Mouse (Mus musculus) brain, adult 2 months (tissue): ENCODE measurements around the gene Gm20683.
"Not testable (repeated sequence)": the region's sequence is repeated elsewhere in the genome, so short reads cannot be mapped to it uniquely, and the experiment has no call there.

Experiments used
- DNase-seq: peaks from one replicate; pipeline ENCODE4 v3.0.0; 2011; ENCODE audit warnings: low read depth, low spot score

The Gm20683 gene

DNA sequence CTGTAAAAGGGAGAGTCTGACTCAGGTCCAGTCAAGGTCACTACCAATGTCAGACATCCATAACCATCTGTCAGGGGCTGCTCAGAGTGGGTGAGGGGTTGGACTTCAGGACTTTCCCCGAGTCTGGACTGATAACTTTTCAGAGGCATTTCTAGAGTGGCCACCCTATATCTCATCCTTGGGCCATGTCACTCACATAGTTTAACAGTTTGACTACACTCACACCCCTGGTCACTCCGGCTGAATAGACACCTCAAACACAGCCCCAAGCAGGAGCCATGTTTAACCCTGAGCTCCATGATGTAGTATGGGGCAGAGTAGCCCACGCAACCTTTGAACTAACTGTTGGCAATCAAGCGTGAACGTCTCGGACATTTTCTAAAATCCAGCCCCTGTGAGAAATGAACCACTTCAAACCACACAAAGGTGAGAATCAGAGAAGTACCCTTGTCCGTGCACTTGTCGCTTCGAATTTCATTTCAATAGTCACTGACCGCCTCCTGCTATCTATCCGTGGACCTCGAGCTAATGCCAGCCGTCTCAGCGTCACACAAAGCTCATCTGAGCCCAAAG lies 32.7 kb upstream of the Gm20683 start:
- DNase-seq, result no peak

- DNase-seq, result no peak
Observed at GRCm38 (mm10) chr17:25873405-25874147, 32.0 kb upstream of the Gm20683 start.

GRCm38 (mm10) chr17:25872676-25873075 lies 31.1 kb upstream of the Gm20683 start:
- DNase-seq, result no peak

DNA sequence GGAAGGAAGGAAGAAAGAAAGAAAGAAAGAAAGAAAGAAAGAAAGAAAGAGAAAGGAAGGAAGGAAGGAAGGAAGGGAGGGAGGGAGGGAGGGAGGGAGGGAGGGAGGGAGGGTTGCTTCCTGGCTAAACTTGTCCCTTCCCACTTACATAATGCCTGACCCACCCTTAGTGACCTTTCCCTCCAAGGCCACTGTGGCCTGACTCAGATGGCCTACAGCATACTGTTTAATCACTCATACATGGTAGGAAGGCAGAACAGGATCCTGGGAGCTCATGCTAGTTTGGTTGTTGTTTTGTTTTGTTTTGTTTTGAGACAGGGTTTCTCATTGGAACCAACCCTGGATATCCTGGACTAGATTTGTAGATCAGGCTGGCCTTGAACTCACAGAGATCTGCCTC lies 30.0 kb upstream of the Gm20683 start:
- not testable (repeated sequence) for DNase-seq

DNA sequence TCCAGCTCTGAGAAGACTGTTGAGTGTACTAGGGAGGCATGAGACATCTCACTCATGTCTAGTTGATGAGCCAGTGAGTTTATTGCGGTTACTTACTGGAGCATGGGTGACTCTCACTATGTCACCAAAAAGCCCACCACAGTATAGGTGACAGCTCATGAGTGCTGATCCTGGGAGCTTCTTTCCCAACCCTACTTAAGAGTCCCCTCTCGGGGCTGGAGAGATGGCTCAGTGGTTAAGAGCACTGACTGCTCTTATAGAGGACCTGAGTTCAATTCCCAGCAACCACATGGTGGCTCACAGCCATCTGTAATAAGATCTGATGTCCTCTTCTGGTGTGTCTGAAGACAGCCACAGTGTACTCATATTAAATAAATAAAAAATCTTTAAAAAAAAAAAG lies 28.4 kb upstream of the Gm20683 start:
- DNase-seq, result no peak

GRCm38 (mm10) chr17:25869498-25869897 lies 27.9 kb upstream of the Gm20683 start:
- no peak for DNase-seq

- DNase-seq, result peak; percentile 92
Observed at GRCm38 (mm10) chr17:25868601-25869191, 27.1 kb upstream of the Gm20683 start, which contains the start of gene Mcrip2. TSS of gene Mcrip2 (minus strand) at chr17:25868764.

- DNase-seq, result peak; percentile 45
Observed at GRCm38 (mm10) chr17:25867836-25868600, 26.5 kb upstream of the Gm20683 start.

- DNase-seq, result no peak
Observed at GRCm38 (mm10) chr17:25867509-25867835, 25.9 kb upstream of the Gm20683 start.

- DNase-seq, result no peak
Observed at GRCm38 (mm10) chr17:25866172-25866571, 24.6 kb upstream of the Gm20683 start.

GRCm38 (mm10) chr17:25865288-25865687 lies 23.7 kb upstream of the Gm20683 start:
- DNase-seq, result no peak

DNA sequence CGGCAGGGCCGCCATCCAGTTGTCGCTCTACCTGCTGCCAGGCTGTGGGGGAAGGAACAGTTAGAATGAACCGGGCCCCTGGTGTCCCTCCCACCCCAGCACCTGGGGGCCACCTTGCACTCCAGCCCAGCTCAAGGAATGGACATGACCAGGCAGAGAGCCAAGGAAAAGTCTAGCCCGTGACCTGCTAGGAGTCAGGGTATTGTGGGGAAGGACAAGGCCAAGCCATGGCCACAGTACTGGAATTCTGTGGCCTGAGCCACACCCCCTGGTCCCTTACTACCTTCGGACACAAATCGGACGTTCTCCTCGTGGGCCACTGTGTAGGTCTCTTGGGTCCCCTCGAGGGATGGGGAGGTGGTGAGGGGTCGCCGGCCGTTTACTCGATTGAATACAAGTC lies 22.7 kb upstream of the Gm20683 start:
- no peak for DNase-seq

DNA sequence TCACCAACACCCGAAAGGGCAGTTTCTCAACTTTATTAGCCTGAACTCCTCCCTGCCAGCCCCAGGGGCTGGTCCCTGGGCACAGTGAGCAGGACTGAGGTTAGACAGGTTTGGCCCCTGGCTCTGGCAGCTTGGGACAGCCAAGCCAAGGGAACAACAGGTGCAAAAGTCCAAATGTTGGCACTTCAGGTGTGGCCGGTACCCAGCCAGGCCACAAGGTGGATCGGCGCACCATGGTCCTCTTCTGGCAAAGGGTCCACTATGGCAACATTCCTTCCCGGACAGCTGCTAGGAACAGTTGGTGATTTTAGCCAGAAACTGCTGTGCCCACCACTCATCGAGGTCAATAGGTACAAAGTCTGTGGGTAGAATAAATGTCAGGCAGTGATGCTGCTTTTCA lies 22.1 kb upstream of the Gm20683 start:
- DNase-seq, result no peak

DNA sequence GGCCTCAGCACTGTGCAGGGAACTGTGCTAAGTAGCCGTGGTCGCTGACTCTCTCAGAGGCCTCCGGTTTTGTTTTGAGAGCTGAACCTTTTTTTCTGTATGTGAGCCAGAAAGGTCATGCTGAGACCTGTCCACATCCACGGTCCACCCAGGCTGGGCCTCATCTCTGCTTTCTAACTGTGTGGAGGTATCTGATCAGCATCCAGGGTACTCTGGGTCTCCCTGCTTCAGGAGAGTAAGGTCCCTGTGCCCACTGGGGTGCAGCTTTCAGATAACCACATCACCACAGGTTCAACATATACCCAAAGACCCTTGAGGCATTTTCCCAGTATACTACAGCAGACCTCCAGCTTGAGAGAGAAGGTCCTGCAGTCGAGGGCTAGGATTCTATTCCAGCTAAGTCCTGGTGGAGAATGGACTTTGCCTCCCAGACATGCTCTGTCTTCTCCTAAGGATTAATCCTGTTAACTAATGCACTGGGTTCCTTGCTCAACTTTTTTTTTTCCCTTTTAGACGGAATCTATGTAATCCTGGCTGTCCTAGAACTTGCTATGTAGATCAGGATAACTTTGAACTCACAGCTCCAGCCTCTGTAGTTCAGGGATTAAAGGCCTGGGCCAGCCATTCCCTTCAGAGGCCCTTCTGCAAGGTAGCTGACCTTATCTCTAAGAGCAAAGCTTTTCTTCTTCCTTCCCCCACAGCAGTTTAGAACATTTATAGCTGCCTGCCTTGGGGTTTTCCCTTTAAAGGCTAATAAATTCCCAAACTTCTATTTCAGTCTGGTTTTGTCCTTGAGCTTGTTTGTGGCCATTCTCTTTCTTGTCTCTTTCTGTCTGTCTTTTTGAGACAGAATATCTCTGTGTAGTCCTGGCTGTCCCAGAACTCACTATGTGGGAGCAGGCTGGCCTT lies 20.4 kb upstream of the Gm20683 start:
- DNase-seq, result no peak

- peak; percentile 99 for DNase-seq
Observed at GRCm38 (mm10) chr17:25860832-25861703, 19.5 kb upstream of the Gm20683 start, which contains the start of gene Wdr90. TSS of gene Wdr90 (minus strand) at chr17:25861501.

GRCm38 (mm10) chr17:25860229-25860628 lies 18.7 kb upstream of the Gm20683 start:
- DNase-seq, result no peak

DNA sequence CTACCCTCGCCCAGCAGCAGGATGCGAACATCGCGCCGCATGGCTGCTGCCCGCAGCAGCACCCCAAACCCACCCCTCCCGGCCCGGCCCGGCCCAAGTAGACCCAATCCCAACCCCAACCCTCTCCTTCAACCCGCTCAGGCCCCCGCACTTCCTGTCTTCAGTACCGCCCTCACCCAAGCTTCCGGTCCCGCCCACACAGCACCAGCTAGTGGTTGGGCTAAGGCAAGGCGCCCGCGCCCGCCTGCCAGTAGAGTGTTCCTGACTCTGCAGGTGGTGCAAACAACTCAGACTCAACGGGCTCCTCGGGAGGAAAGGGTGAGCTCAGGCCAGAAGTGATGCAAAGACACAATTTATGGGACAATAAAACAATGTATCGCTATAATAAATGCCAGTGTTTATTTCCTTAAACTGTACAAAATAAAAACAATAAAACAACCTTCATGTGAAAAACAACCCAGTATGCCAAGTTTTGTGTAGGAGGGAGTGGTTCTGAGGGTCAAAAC lies 2.9 kb upstream of the Gm20683 start, which contains the start of gene Rhot2:
Gene Rhot2 (minus strand): TSS at position 456 of the 506 bp plus-strand sequence.
- DNase-seq, result peak; percentile 97

GRCm38 (mm10) chr17:25843636-25844395 lies 2.3 kb upstream of the Gm20683 start:
- DNase-seq, result no peak

- no peak for DNase-seq
Observed at GRCm38 (mm10) chr17:25843122-25843521, 1.6 kb upstream of the Gm20683 start.
